Mouse (Mus musculus) frontal cortex, postnatal 25 days (tissue): ENCODE measurements around the gene Rala.
A peak's percentile ranks its signal among the peaks of the same experiment; 100 is the strongest.

ENCODE experiments used
- DNase-seq, 2 experiments: peaks; one replicate each; pipeline ENCODE4 v3.0.0; 2022; ENCODE audit warnings: low spot score in 2 of 2

Gene Rala

GRCm38 (mm10) chr13:17884211-17884610, 59.8 kb downstream of the Rala start:
- DNase-seq: no peak

- DNase-seq: no peak
Observed at GRCm38 (mm10) chr13:17879061-17879460, 65.0 kb downstream of the Rala start.

- DNase-seq: no peak
Observed at GRCm38 (mm10) chr13:17866741-17867140, 77.3 kb downstream of the Rala start.

- no peak for DNase-seq
Observed at GRCm38 (mm10) chr13:17860536-17860935, 83.5 kb downstream of the Rala start.

GRCm38 (mm10) chr13:17859365-17860033, 84.5 kb downstream of the Rala start:
- DNase-seq: peak in 1 of 2 experiments; percentile 29

- no peak for DNase-seq
Observed at GRCm38 (mm10) chr13:17857046-17857445, 87.0 kb downstream of the Rala start.

GRCm38 (mm10) chr13:17855492-17856138, 88.4 kb downstream of the Rala start:
- no peak for DNase-seq

- no peak for DNase-seq
Observed at GRCm38 (mm10) chr13:17854755-17855154, 89.3 kb downstream of the Rala start.

- no peak for DNase-seq
Observed at GRCm38 (mm10) chr13:17843336-17843735, 100.7 kb downstream of the Rala start.

GRCm38 (mm10) chr13:17842756-17843155, 101.3 kb downstream of the Rala start:
- DNase-seq: no peak

GRCm38 (mm10) chr13:17839137-17839536, 104.9 kb downstream of the Rala start:
- DNase-seq: no peak

- DNase-seq: peak in 1 of 2 experiments; percentile 44
Observed at GRCm38 (mm10) chr13:17838484-17838851, 105.6 kb downstream of the Rala start.

GRCm38 (mm10) chr13:17837610-17838483, 106.2 kb downstream of the Rala start:
- DNase-seq: no peak

- DNase-seq: no peak
Observed at GRCm38 (mm10) chr13:17836808-17837207, 107.2 kb downstream of the Rala start.

- DNase-seq: no peak
Observed at GRCm38 (mm10) chr13:17832940-17833339, 111.1 kb downstream of the Rala start.
